Mouse (Mus musculus): ENCODE measurements around the gene Sgms1.

Sgms1 gene

GRCm38 (mm10) chr19:32389001-32389871, at the start of gene Sgms1:
TSS of gene Sgms1 (minus strand) at chr19:32389714.
- DNase-seq (ENCODE audit: low spot score): peak; percentile 97

- no peak for DNase-seq (ENCODE audit: low spot score)
Measured at GRCm38 (mm10) chr19:32425856-32426255, 36.3 kb upstream of the Sgms1 start.

GRCm38 (mm10) chr19:32424706-32425105, 35.2 kb upstream of the Sgms1 start:
- peak; percentile 48 for DNase-seq (ENCODE audit: low spot score)

- peak; percentile 15 for DNase-seq (ENCODE audit: low spot score)
Measured at GRCm38 (mm10) chr19:32419069-32419468, 29.6 kb upstream of the Sgms1 start.

GRCm38 (mm10) chr19:32416692-32417317, 27.3 kb upstream of the Sgms1 start:
- DNase-seq (ENCODE audit: low spot score): peak; percentile 80

GRCm38 (mm10) chr19:32409603-32410360, 20.3 kb upstream of the Sgms1 start:
- no peak for DNase-seq (ENCODE audit: low spot score)

GRCm38 (mm10) chr19:32406717-32407116, 17.2 kb upstream of the Sgms1 start:
- DNase-seq (ENCODE audit: low spot score): no peak

GRCm38 (mm10) chr19:32404386-32404785, 14.9 kb upstream of the Sgms1 start:
- DNase-seq (ENCODE audit: low spot score): no peak

- DNase-seq (ENCODE audit: low spot score): no peak
Measured at GRCm38 (mm10) chr19:32403834-32404233, 14.3 kb upstream of the Sgms1 start.

- no peak for DNase-seq (ENCODE audit: low spot score)
Measured at GRCm38 (mm10) chr19:32398491-32398890, 9.0 kb upstream of the Sgms1 start.

GRCm38 (mm10) chr19:32396303-32396702, 6.8 kb upstream of the Sgms1 start:
- DNase-seq (ENCODE audit: low spot score): no peak

GRCm38 (mm10) chr19:32394825-32395224, 5.3 kb upstream of the Sgms1 start:
- no peak for DNase-seq (ENCODE audit: low spot score)

- no peak for DNase-seq (ENCODE audit: low spot score)
Measured at GRCm38 (mm10) chr19:32393758-32394450, 4.4 kb upstream of the Sgms1 start.

- no peak for DNase-seq (ENCODE audit: low spot score)
Measured at GRCm38 (mm10) chr19:32393092-32393745, 3.7 kb upstream of the Sgms1 start.

- no peak for DNase-seq (ENCODE audit: low spot score)
Measured at GRCm38 (mm10) chr19:32391441-32391840, 1.9 kb upstream of the Sgms1 start.

- DNase-seq (ENCODE audit: low spot score): no peak
Measured at GRCm38 (mm10) chr19:32390116-32390515, 602 bp upstream of the Sgms1 start.

- peak; percentile 96 for DNase-seq (ENCODE audit: low spot score)
Measured at GRCm38 (mm10) chr19:32388191-32388921, 1.2 kb downstream of the Sgms1 start.

GRCm38 (mm10) chr19:32387403-32388190, 1.9 kb downstream of the Sgms1 start:
- peak; percentile 65 for DNase-seq (ENCODE audit: low spot score)

- peak; percentile 95 for DNase-seq (ENCODE audit: low spot score)
Measured at GRCm38 (mm10) chr19:32386556-32387402, 2.7 kb downstream of the Sgms1 start.

Measured in MN1 (cell line).